Mouse (Mus musculus) lung, embryonic 14.5 days (tissue): ENCODE results near the gene Ppp2r5d. TPM values are rescaled to one million over a fixed set of nuclear protein-coding genes. Genes with fewer than 3 reads are reported as not detected.

ENCODE experiments used
- ATAC-seq: fragments of 200-750 bp; cut with Nextera tagmentation; 2 replicates; pipeline ENCODE4 v1.8.0; 2017; ENCODE audit warnings: mild to moderate bottlenecking, moderate TSS enrichment, moderate library complexity; ENCODE audit not compliant: insufficient read depth
- DNase-seq: peaks from one replicate; pipeline ENCODE4 v3.0.0-alpha.2; 2015
- H3K27ac ChIP-seq: fragments of 300-500 bp; sonication (generic); 2 replicates; pipeline ENCODE4 v1.5.1; 2014; ENCODE audit warnings: low read depth, mild to moderate bottlenecking, moderate library complexity
- H3K27me3 ChIP-seq: fragments of 300-500 bp; sonication (generic); 2 replicates; pipeline ENCODE4 v1.6.1; 2014; ENCODE audit warnings: low read length, control low read depth; ENCODE audit not compliant: insufficient read depth
- H3K36me3 ChIP-seq: fragments of 300-500 bp; sonication (generic); 2 replicates; pipeline ENCODE4 v1.6.1; 2014; ENCODE audit warnings: control low read depth; ENCODE audit not compliant: insufficient read depth
- H3K4me1 ChIP-seq: fragments of 300-500 bp; sonication (generic); 2 replicates; pipeline ENCODE4 v1.6.1; 2014; ENCODE audit warnings: antibody characterized with exemption, control low read depth; ENCODE audit not compliant: insufficient read depth
- H3K4me2 ChIP-seq: fragments of 300-500 bp; sonication (generic); 2 replicates; pipeline ENCODE4 v1.6.1; 2014; ENCODE audit warnings: mild to moderate bottlenecking
- H3K4me3 ChIP-seq: fragments of 300-500 bp; sonication (generic); 2 replicates; pipeline ENCODE4 v1.5.1; 2014; ENCODE audit warnings: low read depth, low read length
- H3K9ac ChIP-seq: fragments of 300-500 bp; sonication (generic); 2 replicates; pipeline ENCODE4 v1.6.1; 2014
- H3K9me3 ChIP-seq: fragments of 300-500 bp; sonication (generic); 2 replicates; pipeline ENCODE4 v1.6.1; 2016; ENCODE audit warnings: low read depth, low read length, control low read depth
- CTCF ChIP-seq: IDR thresholded peaks from 2 replicates; pipeline ENCODE4 v1.5.1; 2016; ENCODE audit warnings: antibody characterized with exemption, low read depth
- WGBS: fragments of 180-500 bp; shearing (Covaris S2); extraction: QIAGEN DNeasy Blood & Tissue Kit; methylation state at CpG from one replicate; pipeline ENCODE4 v1.1.7; 2014; 5-methylcytosine and 5-hydroxymethylcytosine counted together
- polyA plus RNA-seq: library from polyadenylated mRNA; unstranded; fragments of >200 nt; fragmentation: Nextera tagmentation; extraction: Ambion mirVana; gene quantifications from 2 replicates; pipeline ENCODE4 v1.2.1, GENCODE M21; 2014

The Ppp2r5d gene
- polyA plus RNA-seq, 1 experiment from 2014 or later = 104 TPM

- peaks cover 56% of the 10 kb centered on the region for H3K36me3 ChIP-seq
Observed at GRCm38 (mm10) chr17:46669911-46670310, 35.0 kb downstream of the Ppp2r5d start.

GRCm38 (mm10) chr17:46667712-46668111 is 37.2 kb downstream of the Ppp2r5d start:
- no peak overlapping the region for H3K27ac ChIP-seq
- DNase-seq (no peak), ATAC-seq (no peak)
- 82% methylated on average over 16 of the region's 16 CpGs for WGBS
- no peaks in the 10 kb centered on the region for H3K9me3 ChIP-seq
- H3K4me2 ChIP-seq = no peak overlapping the region
- no peak overlapping the region for H3K4me3 ChIP-seq
- peaks cover 74% of the 10 kb centered on the region for H3K36me3 ChIP-seq
- no peak overlapping the region for H3K9ac ChIP-seq
- H3K4me1 ChIP-seq = no peaks in the 10 kb centered on the region
- no peak for TF ChIP-seq CTCF
- no peaks in the 10 kb centered on the region for H3K27me3 ChIP-seq

More at GRCm38 (mm10) chr17:46669911-46670310, 35.0 kb downstream of the Ppp2r5d start:
- Histone ChIP-seq H3K4me3 (no peak overlapping the region), H3K9me3 (no peaks in the 10 kb centered on the region), H3K9ac (no peak overlapping the region), H3K27me3 (no peaks in the 10 kb centered on the region), H3K4me2 (no peak overlapping the region), H3K27ac (no peak overlapping the region), H3K4me1 (peaks cover 9% of the 10 kb centered on the region)
- 90% methylated on average over 10 of the region's 10 CpGs for WGBS
- no peak for DNase-seq
- ATAC-seq = no peak
- no peak for TF ChIP-seq CTCF

GRCm38 (mm10) chr17:46662730-46663129 is 42.2 kb downstream of the Ppp2r5d start:
- H3K4me1 ChIP-seq = no peaks in the 10 kb centered on the region
- no peak overlapping the region for H3K4me3 ChIP-seq
- H3K27ac ChIP-seq = no peak overlapping the region
- no peak overlapping the region for H3K9ac ChIP-seq
- DNase-seq (no peak), ATAC-seq (no peak)
- no peaks in the 10 kb centered on the region for H3K9me3 ChIP-seq
- no peak overlapping the region for H3K4me2 ChIP-seq
- no peak for TF ChIP-seq CTCF
- H3K36me3 ChIP-seq = peaks cover 91% of the 10 kb centered on the region
- H3K27me3 ChIP-seq = no peaks in the 10 kb centered on the region
- 78% methylated on average over 5 of the region's 5 CpGs for WGBS

- H3K27me3 ChIP-seq = no peaks in the 10 kb centered on the region
- no peak overlapping the region for H3K27ac ChIP-seq
- H3K9me3 ChIP-seq = no peaks in the 10 kb centered on the region
- H3K9ac ChIP-seq = no peak overlapping the region
- H3K36me3 ChIP-seq = peaks cover 93% of the 10 kb centered on the region
- DNase-seq (no peak), ATAC-seq (no peak)
- no peaks in the 10 kb centered on the region for H3K4me1 ChIP-seq
- H3K4me2 ChIP-seq = no peak overlapping the region
- WGBS = 90% methylated on average over 12 of the region's 12 CpGs
- no peak overlapping the region for H3K4me3 ChIP-seq
- no peak for TF ChIP-seq CTCF
Observed at GRCm38 (mm10) chr17:46661981-46662380, 42.9 kb downstream of the Ppp2r5d start.

GRCm38 (mm10) chr17:46661351-46661750 is 43.6 kb downstream of the Ppp2r5d start:
- no peak overlapping the region for H3K27ac ChIP-seq
- no peaks in the 10 kb centered on the region for H3K9me3 ChIP-seq
- peaks cover 93% of the 10 kb centered on the region for H3K36me3 ChIP-seq
- H3K9ac ChIP-seq = no peak overlapping the region
- 91% methylated on average over 9 of the region's 9 CpGs for WGBS
- H3K4me2 ChIP-seq = no peak overlapping the region
- DNase-seq = no peak
- H3K27me3 ChIP-seq = no peaks in the 10 kb centered on the region
- no peak for ATAC-seq
- H3K4me3 ChIP-seq = no peak overlapping the region
- TF ChIP-seq CTCF = no peak
- no peaks in the 10 kb centered on the region for H3K4me1 ChIP-seq

GRCm38 (mm10) chr17:46656054-46656453 is 48.9 kb downstream of the Ppp2r5d start:
- Histone ChIP-seq H3K27me3 (no peaks in the 10 kb centered on the region), H3K9ac (no peak overlapping the region), H3K4me1 (peaks cover 7% of the 10 kb centered on the region), H3K4me2 (no peak overlapping the region), H3K9me3 (no peaks in the 10 kb centered on the region), H3K36me3 (peaks cover 87% of the 10 kb centered on the region), H3K4me3 (no peak overlapping the region), H3K27ac (no peak overlapping the region)
- TF ChIP-seq CTCF = no peak
- no peak for ATAC-seq
- no peak for DNase-seq
- 60% methylated on average over 6 of the region's 6 CpGs for WGBS

- WGBS = 60% methylated on average over 20 of the region's 20 CpGs
- Histone ChIP-seq H3K4me1 (peaks cover 8% of the 10 kb centered on the region), H3K9me3 (no peaks in the 10 kb centered on the region), H3K36me3 (peaks cover 61% of the 10 kb centered on the region), H3K4me3 (peak overlapping the region; percentile 75), H3K4me2 (peak overlapping the region; percentile 88), H3K27me3 (no peaks in the 10 kb centered on the region), H3K27ac (no peak overlapping the region; the same call in 1 of the 2 replicates), H3K9ac (peak overlapping the region; percentile 89)
- no peak for TF ChIP-seq CTCF
- DNase-seq = no peak
- ATAC-seq = no peak
Observed at GRCm38 (mm10) chr17:46651755-46652547, 53.0 kb downstream of the Ppp2r5d start.
